Mouse (Mus musculus): ENCODE data around the gene Mgat4b.
A peak's percentile ranks its signal among the peaks of the same experiment; 100 is the strongest.

Gene Mgat4b

GRCm38 (mm10) chr11:50252166-50252565, 41.5 kb downstream of the Mgat4b start:
- DNase-seq (ENCODE audit: low read depth, low spot score) = peak; percentile 45

- DNase-seq (ENCODE audit: low read depth, low spot score) = no peak
These were observed 42.1 kb downstream of the Mgat4b start for GRCm38 (mm10) chr11:50252684-50253265.

- no peak for DNase-seq (ENCODE audit: low read depth, low spot score)
These were observed 42.7 kb downstream of the Mgat4b start for GRCm38 (mm10) chr11:50253393-50253792.

- no peak for DNase-seq (ENCODE audit: low read depth, low spot score)
These were observed 43.4 kb downstream of the Mgat4b start for GRCm38 (mm10) chr11:50254010-50254580.

GRCm38 (mm10) chr11:50256615-50257014, 45.9 kb downstream of the Mgat4b start:
- no peak for DNase-seq (ENCODE audit: low read depth, low spot score)

- DNase-seq (ENCODE audit: low read depth, low spot score) = no peak
These were observed 47.6 kb downstream of the Mgat4b start for GRCm38 (mm10) chr11:50258310-50258709.

- no peak for DNase-seq (ENCODE audit: low read depth, low spot score)
These were observed 51.3 kb downstream of the Mgat4b start for GRCm38 (mm10) chr11:50262020-50262419.

- no peak for DNase-seq (ENCODE audit: low read depth, low spot score)
These were observed 52.5 kb downstream of the Mgat4b start for GRCm38 (mm10) chr11:50263198-50263597.

- DNase-seq (ENCODE audit: low read depth, low spot score) = no peak
These were observed 55.2 kb downstream of the Mgat4b start for GRCm38 (mm10) chr11:50265931-50266330.

- DNase-seq (ENCODE audit: low read depth, low spot score) = peak; percentile 54
These were observed 56.3 kb downstream of the Mgat4b start for GRCm38 (mm10) chr11:50266997-50267396.

- DNase-seq (ENCODE audit: low read depth, low spot score) = peak; percentile 30
These were observed 58.5 kb downstream of the Mgat4b start for GRCm38 (mm10) chr11:50269163-50269562.

- no peak for DNase-seq (ENCODE audit: low read depth, low spot score)
These were observed 59.2 kb downstream of the Mgat4b start for GRCm38 (mm10) chr11:50269885-50270284.

GRCm38 (mm10) chr11:50272819-50273218, 62.1 kb downstream of the Mgat4b start:
- DNase-seq (ENCODE audit: low read depth, low spot score) = no peak

- DNase-seq (ENCODE audit: low read depth, low spot score) = no peak
These were observed 64.4 kb downstream of the Mgat4b start for GRCm38 (mm10) chr11:50275077-50275476.

- DNase-seq (ENCODE audit: low read depth, low spot score) = no peak
These were observed 65.0 kb downstream of the Mgat4b start for GRCm38 (mm10) chr11:50275568-50276151.

GRCm38 (mm10) chr11:50277025-50277424, 66.3 kb downstream of the Mgat4b start:
- peak; percentile 51 for DNase-seq (ENCODE audit: low read depth, low spot score)

- DNase-seq (ENCODE audit: low read depth, low spot score) = no peak
These were observed 67.0 kb downstream of the Mgat4b start for GRCm38 (mm10) chr11:50277706-50278105.

- DNase-seq (ENCODE audit: low read depth, low spot score) = no peak
These were observed 68.3 kb downstream of the Mgat4b start for GRCm38 (mm10) chr11:50279005-50279404.

- DNase-seq (ENCODE audit: low read depth, low spot score) = peak; percentile 59
These were observed 69.4 kb downstream of the Mgat4b start for GRCm38 (mm10) chr11:50280053-50280452.
